8 mouse cellular contexts compared by ENCODE assay signal in the genomic region with DNA sequence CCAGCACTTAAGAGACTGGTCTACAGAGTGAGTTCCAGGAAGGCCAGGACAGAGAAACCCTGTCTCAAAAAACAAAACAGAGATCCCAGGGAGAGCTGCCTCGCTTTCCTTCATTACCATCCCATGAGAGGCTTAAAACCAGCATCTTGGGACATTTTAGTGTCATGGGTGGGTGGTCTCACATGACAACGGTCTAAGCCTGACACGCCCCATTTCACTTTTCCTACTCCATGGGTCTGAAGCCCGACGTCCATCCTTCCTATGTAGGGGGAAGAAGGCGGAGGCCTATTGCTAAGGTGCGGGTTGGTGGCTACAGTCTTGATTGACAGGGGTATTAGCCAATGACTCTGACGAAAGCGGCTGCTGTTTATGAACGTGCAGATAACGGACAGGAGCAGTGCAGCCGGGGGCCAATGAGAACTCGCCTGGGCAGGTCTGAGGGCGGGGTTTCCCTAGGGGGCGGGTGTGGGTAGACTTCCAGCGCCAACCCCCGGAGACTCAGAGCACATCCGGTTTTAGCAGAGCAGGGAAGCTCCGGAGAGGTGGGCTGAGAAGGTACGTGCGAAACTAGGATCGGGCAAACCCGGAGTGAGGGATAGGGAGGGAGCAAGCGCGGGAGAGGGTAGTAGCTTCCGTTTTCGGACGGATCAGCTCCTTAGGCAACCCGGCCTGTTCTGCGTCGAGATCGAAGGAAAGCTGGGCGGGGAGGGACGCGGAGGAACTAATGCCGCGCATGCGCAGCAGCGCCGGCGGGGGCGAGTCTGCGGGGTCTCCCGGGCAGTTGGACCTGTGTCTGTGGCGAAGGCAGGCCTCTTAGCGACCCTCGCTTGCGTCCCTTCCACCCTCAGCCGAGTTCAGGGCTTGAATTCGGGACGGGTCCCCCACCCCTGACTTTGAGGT. TPM values are rescaled to one million over a fixed set of nuclear protein-coding genes. Genes with fewer than 3 reads are reported as not detected.
DNase-seq lines count a peak whose midpoint lies in the region; ATAC-seq and TF ChIP-seq lines count a peak whose summit lies in the region.

Gene Tmbim6, plus strand, starts transcription at position 397 of the 900 bp plus-strand sequence.

- in situ Hi-C loops in Patski (cut with MboI; ENCODE audit: low pct_unique_long_range_greater_than_20kb) = no loop called here

- under 1% methylated on average over 50 of the region's 51 CpGs for WGBS in hindbrain, embryonic 13.5 days

- peak; percentile 94 for ATAC-seq in Patski
- ATAC-seq in hindbrain, embryonic 13.5 days (ENCODE audit: low FRiP score) = peak; percentile 100

- H3K4me3 ChIP-seq in hindbrain, embryonic 13.5 days = peak within 1 kb of the TSS; percentile 89

- CTCF ChIA-PET in Patski (lab: Charles Lee) = interaction anchor here (1.1 to 1.2 kb wide), 2 partner anchors 10 to 24 kb away, joined by 3 to 4 read pairs; no protein-coding TSS in a partner anchor

- TF ChIP-seq CTCF in Patski (IDR thresholded peaks at IDR 0.05) = no peak

- H3K27me3 ChIP-seq in Patski = no peaks in the 10 kb centered on the region
- no peaks in the 10 kb centered on the region for H3K27me3 ChIP-seq in hindbrain, embryonic 13.5 days

- H3K9ac ChIP-seq in hindbrain, embryonic 13.5 days = peak within 1 kb of the TSS; percentile 85

- H3K4me1 ChIP-seq in hindbrain, embryonic 13.5 days (replicated peaks) = peaks cover 45% of the 10 kb centered on the region

- peak; percentile 98 for DNase-seq in Patski (ENCODE audit: low read depth, low spot score)
- DNase-seq in cerebellum, postnatal 14 days = peak; percentile 99
- DNase-seq in frontal cortex, postnatal 14 days (ENCODE audit: low spot score in 2 of 2) = peak; percentile 99
- DNase-seq in layer of hippocampus, postnatal 25 days (ENCODE audit: extremely low spot score in 1 of 2, low spot score in 1 of 2) = peak; percentile 89 to 93
- DNase-seq in lung, postnatal 25 days (ENCODE audit: low spot score) = peak; percentile 100
- peak; percentile 100 for DNase-seq in retina, embryonic 14.5 days (ENCODE audit: low spot score)
- peak; percentile 98 for DNase-seq in thymus, postnatal 4 days

- H3K9me3 ChIP-seq in hindbrain, embryonic 13.5 days = no peaks in the 10 kb centered on the region

- POLR2A ChIA-PET in Patski (lab: Charles Lee) = interaction anchor here (0.8 kb wide), 1 partner anchor 286 kb away, joined by 3 read pairs; no protein-coding TSS in a partner anchor

- no peaks in the 10 kb centered on the region for H3K36me3 ChIP-seq in hindbrain, embryonic 13.5 days

- H3K27ac ChIP-seq in hindbrain, embryonic 13.5 days = peak within 1 kb of the TSS; percentile 93

- peak within 1 kb of the TSS; percentile 92 for H3K4me2 ChIP-seq in hindbrain, embryonic 13.5 days

RNA-seq across cellular contexts. Expression of gene Tmbim6, which starts in this region (rescaled TPM):
- polyA plus RNA-seq in Patski (2021) = 509 TPM
- polyA plus RNA-seq in hindbrain, embryonic 13.5 days (2015; fragmentation: Nextera tagmentation; extraction: Ambion mirVana) = 255 and 257 TPM in 2 replicates
- 100 to 1,000 TPM; 359 to 369 TPM for total RNA-seq in layer of hippocampus, postnatal 25 days (2021)

Comparison
In these comparisons a context has a peak if more than half of its experiments do, and no peak if none do; other contexts are left out.
1. Peak in every context shown above with its lines: DNase-seq, ATAC-seq, H3K4me3 ChIP-seq and H3K27ac ChIP-seq.